Mouse (Mus musculus): ENCODE data around the gene Dnah5.

GRCm38 (mm10) chr15:28502820-28503219 is 299.3 kb downstream of the Dnah5 start:
- TF ChIP-seq POLR2A (IDR thresholded peaks at IDR 0.05; ENCODE audit: low read depth, low read length) (no peak), CTCF (IDR thresholded peaks at IDR 0.05; ENCODE audit: borderline replicate concordance, insufficient read depth, low read length) (no peak)

Measured in embryonic fibroblast, embryonic 13.5 days (primary cell).